In the genomic region with DNA sequence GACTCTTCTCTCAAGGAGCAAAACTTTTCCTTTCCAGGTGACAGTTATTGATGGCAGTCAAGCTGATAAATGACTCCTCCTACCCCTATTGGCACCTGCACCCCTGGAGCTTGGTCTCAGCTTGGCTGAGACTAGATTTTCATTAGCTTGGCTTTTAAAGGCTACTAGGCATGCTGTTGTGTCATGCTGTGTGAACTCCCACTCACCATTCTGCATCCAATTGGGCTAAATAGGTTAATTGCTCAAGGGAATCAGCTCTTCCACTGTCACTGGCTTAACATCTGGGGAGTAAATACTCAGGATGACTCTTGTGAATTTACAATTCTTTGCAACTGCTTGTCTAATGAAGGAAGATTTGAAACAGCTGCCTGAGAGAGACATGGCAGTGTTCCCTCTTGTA, we compare ENCODE assay signal across 26 mouse cellular contexts.
DNase-seq lines count a peak whose midpoint lies in the region; ATAC-seq lines count a peak whose summit lies in the region.
"Had no signal": no experiment of that assay in that cellular context is flagged by ENCODE, and none has a peak within 500 bp of the region (broad histone marks: within the 10 kb centered on the region; RNA-seq: fewer than 3 reads in every experiment).

No protein-coding gene starts in this region.

- no peaks in the 10 kb centered on the region for H3K9me3 ChIP-seq in hindbrain, embryonic 11.5 days (ENCODE audit: control insufficient read depth, low read length)
- H3K9me3 ChIP-seq in hindbrain, embryonic 16.5 days (ENCODE audit: control insufficient read depth, low read length), result no peaks in the 10 kb centered on the region
- H3K9me3 ChIP-seq in kidney, embryonic 16.5 days (ENCODE audit: low read length), result peaks cover 2% of the 10 kb centered on the region; the same call in 1 of the 2 replicates
- H3K9me3 ChIP-seq: embryonic facial prominence, embryonic 12.5 days; forebrain, embryonic 12.5 days; forebrain, embryonic 15.5 days; heart, embryonic 15.5 days; hindbrain, embryonic 10.5 days had no signal

- no peak overlapping the region for H3K27ac ChIP-seq in hindbrain, embryonic 11.5 days (ENCODE audit: low read depth, low read length)
- no peak overlapping the region for H3K27ac ChIP-seq in hindbrain, embryonic 16.5 days (ENCODE audit: low read depth, low read length)
- no peak overlapping the region for H3K27ac ChIP-seq in kidney, embryonic 16.5 days (ENCODE audit: low read length)
- H3K27ac ChIP-seq: embryonic facial prominence, embryonic 12.5 days; forebrain, embryonic 12.5 days; forebrain, embryonic 15.5 days; heart, embryonic 15.5 days; hindbrain, embryonic 10.5 days; hindbrain, embryonic 14.5 days had no signal

- no peaks in the 10 kb centered on the region for H3K27me3 ChIP-seq in hindbrain, embryonic 11.5 days (ENCODE audit: control insufficient read depth, insufficient read depth, low read length)
- no peaks in the 10 kb centered on the region for H3K27me3 ChIP-seq in hindbrain, embryonic 16.5 days (replicated peaks; ENCODE audit: control insufficient read depth, insufficient read depth, low read length)
- no peaks in the 10 kb centered on the region for H3K27me3 ChIP-seq in kidney, embryonic 16.5 days (ENCODE audit: insufficient read depth, low read length)
- H3K27me3 ChIP-seq: embryonic facial prominence, embryonic 12.5 days; forebrain, embryonic 12.5 days; forebrain, embryonic 15.5 days; heart, embryonic 12.5 days; heart, embryonic 15.5 days had no signal

- no peaks in the 10 kb centered on the region for H3K36me3 ChIP-seq in hindbrain, embryonic 11.5 days (ENCODE audit: control insufficient read depth, insufficient read depth, low read length)
- no peaks in the 10 kb centered on the region for H3K36me3 ChIP-seq in hindbrain, embryonic 16.5 days (ENCODE audit: control insufficient read depth, insufficient read depth, low read length)
- no peaks in the 10 kb centered on the region for H3K36me3 ChIP-seq in kidney, embryonic 16.5 days (ENCODE audit: insufficient read depth, low read length)
- H3K36me3 ChIP-seq: embryonic facial prominence, embryonic 12.5 days; forebrain, embryonic 12.5 days; forebrain, embryonic 15.5 days; heart, embryonic 12.5 days; heart, embryonic 15.5 days; hindbrain, embryonic 10.5 days had no signal

- DNase-seq in hindbrain, embryonic 11.5 days (ENCODE audit: low spot score), result no peak
- no peak for DNase-seq in kidney, postnatal 10 days
- peak; percentile 8 to 25 for DNase-seq in layer of hippocampus, postnatal 10 days (ENCODE audit: low spot score in 2 of 2)
- DNase-seq in layer of hippocampus, adult 18-20 months (ENCODE audit: low spot score in 2 of 2), result no peak
- DNase-seq: adrenal gland, adult 2 months; adrenal gland, postnatal 14 days; cerebellum, adult 11 months; cerebellum, adult 2 months; cerebellum, adult 9-11 months; cerebellum, postnatal 25 days; embryo, embryonic 11 days; gastrocnemius, postnatal 25 days; heart, adult 18-20 months; heart, postnatal 10 days; heart, postnatal 36 days had no signal

- H3K4me3 ChIP-seq in hindbrain, embryonic 11.5 days (ENCODE audit: low read depth, low read length), result no peak overlapping the region
- no peak overlapping the region for H3K4me3 ChIP-seq in hindbrain, embryonic 16.5 days (ENCODE audit: low read length)
- H3K4me3 ChIP-seq in kidney, embryonic 16.5 days (ENCODE audit: low read length), result no peak overlapping the region
- H3K4me3 ChIP-seq: embryonic facial prominence, embryonic 12.5 days; erythroblast, embryonic 14.5 days; forebrain, embryonic 12.5 days; forebrain, embryonic 15.5 days; heart, embryonic 12.5 days; heart, embryonic 15.5 days; hindbrain, embryonic 10.5 days had no signal

- no peaks in the 10 kb centered on the region for H3K4me1 ChIP-seq in hindbrain, embryonic 11.5 days (replicated peaks; ENCODE audit: control insufficient read depth, insufficient read depth, low read length)
- H3K4me1 ChIP-seq in hindbrain, embryonic 16.5 days (ENCODE audit: control insufficient read depth, insufficient read depth, low read depth, low read length), result no peaks in the 10 kb centered on the region
- H3K4me1 ChIP-seq in kidney, embryonic 16.5 days (ENCODE audit: insufficient read depth, low read length), result peaks cover 2% of the 10 kb centered on the region; the same call in 1 of the 2 replicates
- H3K4me1 ChIP-seq: embryonic facial prominence, embryonic 12.5 days; forebrain, embryonic 12.5 days; forebrain, embryonic 15.5 days; heart, embryonic 12.5 days; heart, embryonic 15.5 days; hindbrain, embryonic 10.5 days had no signal

- no peak overlapping the region for H3K9ac ChIP-seq in hindbrain, embryonic 11.5 days (ENCODE audit: low read depth, low read length)
- H3K9ac ChIP-seq in hindbrain, embryonic 16.5 days (ENCODE audit: low read depth, low read length), result no peak overlapping the region
- no peak overlapping the region for H3K9ac ChIP-seq in kidney, embryonic 16.5 days (replicated peaks; ENCODE audit: low read length)
- H3K9ac ChIP-seq: embryonic facial prominence, embryonic 12.5 days; forebrain, embryonic 12.5 days; forebrain, embryonic 15.5 days; heart, embryonic 12.5 days; heart, embryonic 15.5 days; hindbrain, embryonic 14.5 days had no signal

- peak; percentile 45; the same call in 1 of the 2 replicates for ATAC-seq in hindbrain, embryonic 11.5 days (ENCODE audit: low FRiP score)
- ATAC-seq in hindbrain, embryonic 16.5 days, result no peak
- ATAC-seq in kidney, embryonic 16.5 days (ENCODE audit: low FRiP score, low TSS enrichment), result peak; percentile 54; the same call in 1 of the 2 replicates
- ATAC-seq: CD4-positive, CD25-positive, alpha-beta regulatory T cell, adult 4 months; forebrain, embryonic 15.5 days had no signal

- H3K4me2 ChIP-seq in hindbrain, embryonic 11.5 days (replicated peaks; ENCODE audit: low read depth, low read length), result no peak overlapping the region
- no peak overlapping the region for H3K4me2 ChIP-seq in hindbrain, embryonic 16.5 days (ENCODE audit: low read length)
- no peak overlapping the region for H3K4me2 ChIP-seq in kidney, embryonic 16.5 days (replicated peaks; ENCODE audit: low read depth, low read length)
- H3K4me2 ChIP-seq: embryonic facial prominence, embryonic 12.5 days; forebrain, embryonic 12.5 days; forebrain, embryonic 15.5 days; heart, embryonic 12.5 days; heart, embryonic 15.5 days; hindbrain, embryonic 14.5 days had no signal

Comparison
In these comparisons a context has a peak if more than half of its experiments do, and no peak if none do; other contexts are left out.
1. DNase-seq: peak in layer of hippocampus, postnatal 10 days (2 of 2); none in hindbrain, embryonic 11.5 days (single experiment), kidney, postnatal 10 days (single experiment) and layer of hippocampus, adult 18-20 months (0 of 2).